Mouse (Mus musculus): ENCODE data around the gene Scfd1. TPM values are rescaled to one million over a fixed set of nuclear protein-coding genes. Genes with fewer than 3 reads are reported as not detected.

The Scfd1 gene
- polyA plus RNA-seq, 1 experiment from 2014 or later, result 74.6 TPM

- H3K4me1 ChIP-seq (replicated peaks; ENCODE audit: control insufficient read depth, insufficient read depth, low read length), result no peaks in the 10 kb centered on the region
- no peak for ATAC-seq (replicated peaks; ENCODE audit: low FRiP score)
- no peak overlapping the region for H3K27ac ChIP-seq (ENCODE audit: low read depth, low read length)
- no peak overlapping the region for H3K9ac ChIP-seq (ENCODE audit: low read length)
- H3K4me2 ChIP-seq (ENCODE audit: low read depth, low read length, severe bottlenecking), result no peak overlapping the region
- DNase-seq (ENCODE audit: low spot score), result no peak
- 98% methylated on average over 3 of the region's 3 CpGs for WGBS
- H3K27me3 ChIP-seq (ENCODE audit: control insufficient read depth, insufficient read depth, low read length), result no peaks in the 10 kb centered on the region
- H3K36me3 ChIP-seq (ENCODE audit: control insufficient read depth, insufficient read depth, low read length), result peaks cover 10% of the 10 kb centered on the region; the same call in 1 of the 2 replicates
- H3K4me3 ChIP-seq (ENCODE audit: low read depth, low read length), result no peak overlapping the region
- H3K9me3 ChIP-seq (ENCODE audit: control insufficient read depth, low read length), result no peaks in the 10 kb centered on the region
Measured at GRCm38 (mm10) chr12:51368504-51368903, 8.8 kb upstream of the Scfd1 start.

- peak overlapping the region; percentile 64; the same call in 1 of the 2 replicates for H3K27ac ChIP-seq (ENCODE audit: low read depth, low read length)
Measured at GRCm38 (mm10) chr12:51377888-51378190, 529 bp downstream of the Scfd1 start.

DNA sequence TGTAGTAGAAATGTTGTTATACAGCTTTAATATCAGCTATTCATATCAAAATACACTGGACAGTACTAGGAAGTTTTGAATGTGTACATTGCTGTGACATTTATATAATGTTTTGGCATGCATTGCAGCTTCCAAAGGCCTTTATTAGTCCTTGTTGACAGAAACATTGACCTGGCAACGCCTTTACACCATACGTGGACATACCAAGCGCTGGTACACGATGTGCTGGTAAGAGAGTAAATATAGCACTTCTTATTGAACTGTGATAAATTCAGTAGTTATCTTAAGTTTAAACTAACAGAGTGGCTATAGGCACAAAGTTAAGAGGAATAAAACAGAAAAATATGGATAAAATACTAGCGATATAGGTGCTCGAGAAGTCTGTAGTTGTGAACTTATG, 22.6 kb downstream of the Scfd1 start:
- Histone ChIP-seq H3K4me2 (ENCODE audit: low read depth, low read length, severe bottlenecking) (no peak overlapping the region), H3K9me3 (ENCODE audit: control insufficient read depth, low read length) (no peaks in the 10 kb centered on the region), H3K36me3 (ENCODE audit: control insufficient read depth, insufficient read depth, low read length) (peaks cover 4% of the 10 kb centered on the region; the same call in 1 of the 2 replicates), H3K4me1 (replicated peaks; ENCODE audit: control insufficient read depth, insufficient read depth, low read length) (no peaks in the 10 kb centered on the region), H3K9ac (ENCODE audit: low read length) (no peak overlapping the region), H3K4me3 (ENCODE audit: low read depth, low read length) (no peak overlapping the region), H3K27me3 (ENCODE audit: control insufficient read depth, insufficient read depth, low read length) (no peaks in the 10 kb centered on the region), H3K27ac (ENCODE audit: low read depth, low read length) (no peak overlapping the region)
- ATAC-seq (replicated peaks; ENCODE audit: low FRiP score) (no peak), DNase-seq (ENCODE audit: low spot score) (no peak)
- WGBS, result over 99% methylated on average over 6 of the region's 6 CpGs

More at GRCm38 (mm10) chr12:51377888-51378190, 529 bp downstream of the Scfd1 start:
- Histone ChIP-seq H3K27me3 (ENCODE audit: control insufficient read depth, insufficient read depth, low read length) (no peaks in the 10 kb centered on the region), H3K4me2 (ENCODE audit: low read depth, low read length, severe bottlenecking) (peak overlapping the region; percentile 65), H3K36me3 (ENCODE audit: control insufficient read depth, insufficient read depth, low read length) (no peaks in the 10 kb centered on the region; the same call in 1 of the 2 replicates), H3K4me3 (ENCODE audit: low read depth, low read length) (peak overlapping the region; percentile 72), H3K9ac (ENCODE audit: low read length) (peak overlapping the region; percentile 83), H3K9me3 (ENCODE audit: control insufficient read depth, low read length) (no peaks in the 10 kb centered on the region), H3K4me1 (replicated peaks; ENCODE audit: control insufficient read depth, insufficient read depth, low read length) (no peaks in the 10 kb centered on the region)
- WGBS, result 21% methylated on average over 6 of the region's 6 CpGs
- ATAC-seq (replicated peaks; ENCODE audit: low FRiP score), result no peak
- DNase-seq (ENCODE audit: low spot score), result no peak

- H3K27ac ChIP-seq (ENCODE audit: low read depth, low read length), result no peak overlapping the region
- no peaks in the 10 kb centered on the region for H3K4me1 ChIP-seq (replicated peaks; ENCODE audit: control insufficient read depth, insufficient read depth, low read length)
- H3K36me3 ChIP-seq (ENCODE audit: control insufficient read depth, insufficient read depth, low read length), result no peaks in the 10 kb centered on the region; the same call in 1 of the 2 replicates
- no peaks in the 10 kb centered on the region for H3K9me3 ChIP-seq (ENCODE audit: control insufficient read depth, low read length)
- 83% methylated on average over 5 of the region's 5 CpGs for WGBS
- DNase-seq (ENCODE audit: low spot score) (no peak), ATAC-seq (replicated peaks; ENCODE audit: low FRiP score) (no peak)
- no peaks in the 10 kb centered on the region for H3K27me3 ChIP-seq (ENCODE audit: control insufficient read depth, insufficient read depth, low read length)
- no peak overlapping the region for H3K4me3 ChIP-seq (ENCODE audit: low read depth, low read length)
- no peak overlapping the region for H3K9ac ChIP-seq (ENCODE audit: low read length)
- H3K4me2 ChIP-seq (ENCODE audit: low read depth, low read length, severe bottlenecking), result no peak overlapping the region
Measured at GRCm38 (mm10) chr12:51402060-51402698, 24.9 kb downstream of the Scfd1 start.

DNA sequence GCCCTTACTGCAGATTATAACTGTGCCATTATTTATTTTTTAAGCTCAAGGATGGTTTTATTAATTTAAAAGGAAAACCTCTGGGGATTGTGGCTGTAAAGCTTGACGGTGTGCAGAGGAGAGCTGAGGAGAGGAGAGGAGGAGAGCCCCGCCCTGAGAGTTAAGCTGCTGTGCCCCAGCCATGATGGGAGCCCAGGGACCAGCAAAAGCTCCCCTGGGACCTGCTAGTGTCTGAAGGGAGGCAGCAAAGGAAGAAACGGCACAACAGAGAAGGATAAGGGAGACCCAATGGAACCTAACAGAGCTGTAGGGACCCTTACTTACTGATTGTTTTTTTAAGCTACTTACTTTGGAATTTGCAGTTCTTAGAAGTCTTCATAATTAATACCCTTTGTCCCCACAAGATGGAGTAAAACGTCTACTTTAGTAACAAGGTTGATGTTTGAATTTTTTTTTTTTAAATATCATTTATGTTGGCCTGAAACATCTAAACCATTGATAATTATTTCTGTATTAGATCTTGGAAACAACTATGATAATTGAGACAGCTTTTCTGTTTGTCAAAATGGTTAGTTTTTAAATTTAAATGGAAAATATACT, 26.8 kb downstream of the Scfd1 start:
- Histone ChIP-seq H3K4me3 (ENCODE audit: low read depth, low read length) (no peak overlapping the region), H3K27ac (ENCODE audit: low read depth, low read length) (no peak overlapping the region), H3K36me3 (ENCODE audit: control insufficient read depth, insufficient read depth, low read length) (no peaks in the 10 kb centered on the region; the same call in 1 of the 2 replicates), H3K9me3 (ENCODE audit: control insufficient read depth, low read length) (no peaks in the 10 kb centered on the region), H3K4me1 (replicated peaks; ENCODE audit: control insufficient read depth, insufficient read depth, low read length) (no peaks in the 10 kb centered on the region), H3K27me3 (ENCODE audit: control insufficient read depth, insufficient read depth, low read length) (no peaks in the 10 kb centered on the region), H3K4me2 (ENCODE audit: low read depth, low read length, severe bottlenecking) (no peak overlapping the region), H3K9ac (ENCODE audit: low read length) (no peak overlapping the region)
- ATAC-seq (replicated peaks; ENCODE audit: low FRiP score) (no peak), DNase-seq (ENCODE audit: low spot score) (no peak)
- 68% methylated on average over 4 of the region's 4 CpGs for WGBS

DNA sequence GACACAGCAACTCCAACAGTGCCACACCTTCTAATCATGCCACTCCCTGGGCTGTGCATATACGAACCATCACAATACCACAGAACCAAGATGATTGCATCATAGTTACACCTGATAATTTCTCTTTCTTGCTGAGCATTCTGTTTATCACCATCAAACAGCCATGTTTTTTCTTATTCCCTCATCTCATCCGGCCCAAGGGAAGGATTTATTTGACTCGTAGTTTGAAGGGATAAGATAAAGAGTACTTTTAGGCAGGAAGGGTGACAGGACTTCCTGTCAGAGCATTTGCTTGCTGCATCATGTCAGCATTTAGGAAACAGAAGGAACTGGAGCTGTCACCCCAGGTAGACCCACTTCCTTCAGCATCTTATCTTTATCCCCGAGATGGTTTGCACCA, 34.1 kb downstream of the Scfd1 start:
- H3K27ac ChIP-seq (ENCODE audit: low read depth, low read length), result no peak overlapping the region
- no peaks in the 10 kb centered on the region for H3K27me3 ChIP-seq (ENCODE audit: control insufficient read depth, insufficient read depth, low read length)
- no peak overlapping the region for H3K9ac ChIP-seq (ENCODE audit: low read length)
- ATAC-seq (replicated peaks; ENCODE audit: low FRiP score) (no peak), DNase-seq (ENCODE audit: low spot score) (no peak)
- H3K9me3 ChIP-seq (ENCODE audit: control insufficient read depth, low read length), result no peaks in the 10 kb centered on the region
- H3K4me1 ChIP-seq (replicated peaks; ENCODE audit: control insufficient read depth, insufficient read depth, low read length), result no peaks in the 10 kb centered on the region
- no peak overlapping the region for H3K4me2 ChIP-seq (ENCODE audit: low read depth, low read length, severe bottlenecking)
- H3K4me3 ChIP-seq (ENCODE audit: low read depth, low read length), result no peak overlapping the region
- no peaks in the 10 kb centered on the region; the same call in none of the 2 replicates for H3K36me3 ChIP-seq (ENCODE audit: control insufficient read depth, insufficient read depth, low read length)
- 81% methylated on average over 4 of the region's 4 CpGs for WGBS

DNA sequence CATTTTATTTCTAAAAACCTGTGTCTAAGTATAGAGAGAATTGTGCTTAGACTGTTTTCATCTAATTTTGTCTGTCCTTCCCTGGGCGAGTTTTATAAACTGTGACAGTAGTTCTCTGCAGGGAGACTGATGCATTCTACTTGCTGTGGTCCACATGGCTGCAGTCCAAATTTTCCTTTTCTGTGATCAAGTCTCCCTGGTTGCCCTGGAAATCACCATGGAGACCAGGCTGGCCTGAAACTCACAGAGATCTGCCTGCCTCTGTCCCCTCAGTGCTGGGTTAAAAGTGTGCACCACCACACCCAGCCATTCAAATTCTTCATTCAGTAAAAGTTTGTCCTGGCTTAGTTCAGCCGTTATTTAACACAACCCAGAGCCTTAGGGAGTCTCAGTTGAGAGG, 60.2 kb downstream of the Scfd1 start:
- Histone ChIP-seq H3K36me3 (ENCODE audit: control insufficient read depth, insufficient read depth, low read length) (no peaks in the 10 kb centered on the region; the same call in 1 of the 2 replicates), H3K4me2 (ENCODE audit: low read depth, low read length, severe bottlenecking) (no peak overlapping the region), H3K27me3 (ENCODE audit: control insufficient read depth, insufficient read depth, low read length) (no peaks in the 10 kb centered on the region), H3K9me3 (ENCODE audit: control insufficient read depth, low read length) (no peaks in the 10 kb centered on the region), H3K9ac (ENCODE audit: low read length) (no peak overlapping the region), H3K27ac (ENCODE audit: low read depth, low read length) (no peak overlapping the region), H3K4me1 (replicated peaks; ENCODE audit: control insufficient read depth, insufficient read depth, low read length) (no peaks in the 10 kb centered on the region), H3K4me3 (ENCODE audit: low read depth, low read length) (no peak overlapping the region)
- ATAC-seq (replicated peaks; ENCODE audit: low FRiP score), result no peak
- DNase-seq (ENCODE audit: low spot score), result no peak
- 89% methylated on average over 2 of the region's 2 CpGs for WGBS

DNA sequence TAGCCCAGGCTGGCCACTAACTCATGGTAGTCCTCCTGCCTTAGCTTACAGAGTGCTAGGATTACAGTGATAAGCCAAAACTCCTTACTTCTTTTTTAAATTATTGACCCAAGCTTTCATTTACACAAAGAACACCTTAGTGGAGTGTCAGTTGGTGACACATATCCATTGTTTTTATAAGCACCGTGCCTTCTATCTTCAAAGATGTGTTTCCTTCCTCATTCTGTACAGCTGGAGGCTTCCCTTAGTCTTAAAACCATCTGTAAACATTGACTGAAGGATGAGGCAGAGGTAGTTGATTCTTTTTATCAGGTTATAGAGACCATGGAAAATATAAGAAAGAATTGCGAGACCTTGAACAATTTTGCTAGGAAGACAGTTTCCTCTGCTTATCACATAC, 61.0 kb downstream of the Scfd1 start:
- Histone ChIP-seq H3K27me3 (ENCODE audit: control insufficient read depth, insufficient read depth, low read length) (no peaks in the 10 kb centered on the region), H3K9me3 (ENCODE audit: control insufficient read depth, low read length) (no peaks in the 10 kb centered on the region), H3K4me2 (ENCODE audit: low read depth, low read length, severe bottlenecking) (no peak overlapping the region), H3K27ac (ENCODE audit: low read depth, low read length) (no peak overlapping the region), H3K36me3 (ENCODE audit: control insufficient read depth, insufficient read depth, low read length) (no peaks in the 10 kb centered on the region; the same call in 1 of the 2 replicates), H3K9ac (ENCODE audit: low read length) (no peak overlapping the region), H3K4me1 (replicated peaks; ENCODE audit: control insufficient read depth, insufficient read depth, low read length) (no peaks in the 10 kb centered on the region), H3K4me3 (ENCODE audit: low read depth, low read length) (no peak overlapping the region)
- no peak for ATAC-seq (replicated peaks; ENCODE audit: low FRiP score)
- 92% methylated on average over 2 of the region's 2 CpGs for WGBS
- DNase-seq (ENCODE audit: low spot score), result no peak

GRCm38 (mm10) chr12:51449303-51449702, 72.0 kb downstream of the Scfd1 start:
- Histone ChIP-seq H3K36me3 (ENCODE audit: control insufficient read depth, insufficient read depth, low read length) (peaks cover 2% of the 10 kb centered on the region; the same call in 1 of the 2 replicates), H3K4me3 (ENCODE audit: low read depth, low read length) (no peak overlapping the region), H3K9me3 (ENCODE audit: control insufficient read depth, low read length) (no peaks in the 10 kb centered on the region), H3K27ac (ENCODE audit: low read depth, low read length) (no peak overlapping the region), H3K4me2 (ENCODE audit: low read depth, low read length, severe bottlenecking) (no peak overlapping the region), H3K9ac (ENCODE audit: low read length) (no peak overlapping the region), H3K4me1 (replicated peaks; ENCODE audit: control insufficient read depth, insufficient read depth, low read length) (no peaks in the 10 kb centered on the region), H3K27me3 (ENCODE audit: control insufficient read depth, insufficient read depth, low read length) (no peaks in the 10 kb centered on the region)
- DNase-seq (ENCODE audit: low spot score) (no peak), ATAC-seq (replicated peaks; ENCODE audit: low FRiP score) (no peak)
- WGBS, result 82% methylated on average over 2 of the region's 2 CpGs
